Mouse (Mus musculus) bone marrow, adult 2 months (tissue): ENCODE results near the gene Tff1. TPM values are rescaled to one million over a fixed set of nuclear protein-coding genes. Genes with fewer than 3 reads are reported as not detected.

Experiments
- H3K27ac ChIP-seq: fragments of 200-500 bp; 2 replicates; pipeline ENCODE4 v1.5.1; 2012; ENCODE audit warnings: low read depth, mild to moderate bottlenecking, control low read depth, inconsistent platforms, low read length; ENCODE audit not compliant: control insufficient read depth, poor library complexity, insufficient read depth
- H3K4me1 ChIP-seq: fragments of 200-500 bp; 2 replicates; pipeline ENCODE4 v1.6.1; 2011; ENCODE audit warnings: low read length; ENCODE audit not compliant: control insufficient read depth, insufficient read depth
- H3K4me3 ChIP-seq: fragments of 200-500 bp; replicated peaks from 2 replicates; pipeline ENCODE3; 2011; ENCODE audit warnings: mild to moderate bottlenecking, low read depth, low read length, control low read depth; ENCODE audit not compliant: control insufficient read depth
- CTCF ChIP-seq: fragments of 200-500 bp; IDR thresholded peaks from 2 replicates; pipeline ENCODE4 v1.5.1; 2011; ENCODE audit warnings: low read length, control low read depth; ENCODE audit not compliant: control insufficient read depth, insufficient read depth
- POLR2A ChIP-seq: fragments of 200-500 bp; IDR thresholded peaks from 2 replicates; pipeline ENCODE4 v1.6.1; 2011; ENCODE audit warnings: low read depth, mild to moderate bottlenecking, control low read depth, low read length, borderline replicate concordance; ENCODE audit not compliant: control insufficient read depth
- WGBS: fragments of 180-500 bp; shearing (Covaris S2); methylation state at CpG from one replicate; pipeline ENCODE4 v1.1.7; 2018; 5-methylcytosine and 5-hydroxymethylcytosine counted together
- polyA plus RNA-seq: library from polyadenylated mRNA; stranded (reverse); fragments of >200 nt; gene quantifications from 2 replicates; pipeline ENCODE4 v1.2.4, GENCODE M21; 2011; ENCODE audit warnings: low replicate concordance; ENCODE audit not compliant: missing spikeins, insufficient read depth, insufficient read length

Tff1 gene
- polyA plus RNA-seq, 1 experiment: not detected

- 89% methylated on average over 9 of the region's 9 CpGs for WGBS
- TF ChIP-seq POLR2A (no peak), CTCF (no peak)
These were observed 28.3 kb upstream of the Tff1 start for GRCm38 (mm10) chr17:31193360-31193759.

DNA sequence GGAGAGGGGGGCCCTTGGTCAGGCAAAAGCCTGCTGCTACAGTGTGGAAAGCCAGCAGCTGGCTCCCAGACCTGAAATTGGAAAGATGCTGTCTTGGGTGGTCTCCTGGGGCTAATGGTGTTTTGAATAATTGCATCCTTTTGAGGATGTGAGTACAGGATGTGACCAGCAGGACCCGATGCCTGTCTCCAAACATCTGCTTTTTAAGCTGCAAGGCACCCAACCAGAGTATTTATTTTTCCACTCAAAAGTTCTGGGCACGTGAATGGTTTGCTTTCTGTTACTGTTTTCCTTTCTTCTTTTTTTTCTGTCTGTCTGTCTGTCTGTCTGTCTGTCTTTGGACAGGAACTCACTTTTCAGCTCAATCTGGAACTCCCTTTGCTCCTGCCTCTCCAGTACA is 27.6 kb upstream of the Tff1 start:
- H3K4me3 ChIP-seq: no peak overlapping the region
- 49% methylated on average over 2 of the region's 2 CpGs for WGBS
- TF ChIP-seq POLR2A: no peak
- no peak for TF ChIP-seq CTCF
- peaks cover 7% of the 10 kb centered on the region; the same call in 1 of the 2 replicates for H3K4me1 ChIP-seq
- H3K27ac ChIP-seq: no peak overlapping the region; the same call in 1 of the 2 replicates

More at GRCm38 (mm10) chr17:31193360-31193759, 28.3 kb upstream of the Tff1 start:
- H3K4me3 ChIP-seq: no peak overlapping the region
- H3K4me1 ChIP-seq: peaks cover 7% of the 10 kb centered on the region; the same call in 1 of the 2 replicates
- H3K27ac ChIP-seq: peak overlapping the region; percentile 18

GRCm38 (mm10) chr17:31191825-31192224 is 26.7 kb upstream of the Tff1 start:
- Histone ChIP-seq H3K4me1 (peaks cover 7% of the 10 kb centered on the region; the same call in 1 of the 2 replicates), H3K27ac (no peak overlapping the region; the same call in 1 of the 2 replicates), H3K4me3 (no peak overlapping the region)
- 55% methylated on average over 8 of the region's 8 CpGs for WGBS
- no peak for TF ChIP-seq CTCF

GRCm38 (mm10) chr17:31187370-31187769 is 22.3 kb upstream of the Tff1 start:
- no peak overlapping the region for H3K4me3 ChIP-seq
- 9% methylated on average over 4 of the region's 4 CpGs for WGBS
- no peak overlapping the region for H3K27ac ChIP-seq

GRCm38 (mm10) chr17:31184269-31184990 is 19.4 kb upstream of the Tff1 start:
- H3K4me1 ChIP-seq: peaks cover 2% of the 10 kb centered on the region; the same call in 1 of the 2 replicates
- no peak overlapping the region for H3K27ac ChIP-seq
- 76% methylated on average over 12 of the region's 12 CpGs for WGBS

More at GRCm38 (mm10) chr17:31187370-31187769, 22.3 kb upstream of the Tff1 start:
- H3K4me1 ChIP-seq: no peaks in the 10 kb centered on the region; the same call in 1 of the 2 replicates
- peak; percentile 93 for TF ChIP-seq CTCF
- TF ChIP-seq POLR2A: no peak

DNA sequence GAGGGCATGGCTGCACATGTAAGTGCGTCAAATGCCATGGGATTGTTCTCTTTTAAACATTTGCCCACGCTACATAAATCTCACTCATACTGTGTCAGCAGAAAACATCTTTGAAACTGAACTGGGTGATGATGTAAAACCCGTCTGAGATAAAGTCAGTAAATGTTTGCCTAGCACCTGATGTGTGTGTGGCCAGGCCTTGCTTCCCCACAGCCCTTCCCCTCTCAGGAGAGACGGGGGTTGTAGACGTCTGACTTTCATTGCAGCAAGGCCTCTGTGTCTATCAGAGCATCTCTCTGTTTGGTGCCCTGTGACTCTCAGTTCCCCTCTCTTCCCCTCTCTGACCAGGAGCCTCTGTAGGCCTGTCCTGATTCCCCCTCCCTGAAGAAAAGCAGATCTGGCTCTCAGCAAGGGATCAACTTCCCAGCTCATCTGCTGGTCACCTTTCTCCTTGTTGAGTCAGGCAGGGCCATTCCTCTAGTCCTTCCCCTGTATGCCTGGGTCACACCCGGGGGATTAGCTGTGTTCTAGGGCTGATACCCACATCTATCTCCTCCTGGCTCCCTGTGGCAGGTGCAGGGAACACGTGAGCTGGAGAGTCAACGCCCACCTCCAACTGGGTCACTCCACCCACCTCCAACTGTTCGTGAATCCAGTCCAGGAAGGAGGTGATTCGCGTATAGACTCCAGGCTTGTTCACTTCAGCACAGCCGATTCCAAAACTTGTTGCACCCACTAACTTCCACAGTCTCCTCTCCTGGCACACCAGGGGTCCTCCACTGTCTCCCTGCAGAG is 18.3 kb upstream of the Tff1 start:
- Histone ChIP-seq H3K4me3 (no peak overlapping the region), H3K27ac (no peak overlapping the region), H3K4me1 (peaks cover 2% of the 10 kb centered on the region; the same call in 1 of the 2 replicates)
- WGBS: 64% methylated on average over 12 of the region's 12 CpGs
- no peak for TF ChIP-seq CTCF
- no peak for TF ChIP-seq POLR2A

More at GRCm38 (mm10) chr17:31184269-31184990, 19.4 kb upstream of the Tff1 start:
- no peak for TF ChIP-seq POLR2A
- no peak for TF ChIP-seq CTCF
- H3K4me3 ChIP-seq: no peak overlapping the region

DNA sequence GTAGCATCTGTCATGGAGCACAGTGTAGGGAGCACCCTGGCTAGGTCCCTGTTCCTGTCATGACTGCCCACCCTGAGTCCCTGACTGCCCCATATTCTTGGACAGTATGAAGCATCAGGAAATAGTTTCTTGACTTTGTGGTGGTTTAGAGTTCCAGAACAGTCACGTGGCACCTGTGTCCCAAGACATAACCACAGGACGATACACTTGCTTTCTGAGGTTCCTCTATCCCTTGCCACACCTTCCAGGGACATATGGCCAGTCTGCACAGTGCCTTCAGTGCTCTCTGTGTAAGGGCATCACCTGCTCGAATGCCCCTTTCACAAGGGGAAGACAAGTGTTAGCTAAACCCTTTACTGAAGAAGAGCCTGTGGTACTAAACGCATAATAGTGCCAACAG is 16.4 kb upstream of the Tff1 start:
- 15% methylated on average over 4 of the region's 4 CpGs for WGBS
- H3K4me1 ChIP-seq: peaks cover 4% of the 10 kb centered on the region; the same call in 1 of the 2 replicates
- TF ChIP-seq POLR2A: no peak
- TF ChIP-seq CTCF: no peak
- H3K4me3 ChIP-seq: no peak overlapping the region
- H3K27ac ChIP-seq: peak overlapping the region; percentile 22

GRCm38 (mm10) chr17:31176321-31176720 is 11.2 kb upstream of the Tff1 start:
- peaks cover 2% of the 10 kb centered on the region; the same call in 1 of the 2 replicates for H3K4me1 ChIP-seq
- no peak overlapping the region for H3K4me3 ChIP-seq
- TF ChIP-seq CTCF: no peak
- TF ChIP-seq POLR2A: no peak
- WGBS: 22% methylated on average over 4 of the region's 4 CpGs
- H3K27ac ChIP-seq: no peak overlapping the region
